Mouse (Mus musculus): ENCODE results near the gene Mrpl3. TPM values are rescaled to one million over a fixed set of nuclear protein-coding genes. Genes with fewer than 3 reads are reported as not detected.
A peak's percentile ranks its signal among the peaks of the same experiment; 100 is the strongest.

Gene Mrpl3
- 70.9 and 88.6 TPM in 2 replicates for polyA plus RNA-seq (2015; fragmentation: Nextera tagmentation; extraction: Ambion mirVana)

- peak within 1 kb of the TSS; percentile 92 for H3K9ac ChIP-seq (ENCODE audit: low read length)
- no peaks in the 10 kb centered on the region for H3K9me3 ChIP-seq (replicated peaks; ENCODE audit: control insufficient read depth, low read length)
- 1% methylated on average over 31 of the region's 31 CpGs for WGBS
- no peaks in the 10 kb centered on the region for H3K4me1 ChIP-seq (ENCODE audit: control insufficient read depth, insufficient read depth, low read length)
- H3K4me3 ChIP-seq (replicated peaks; ENCODE audit: low read length), result peak within 1 kb of the TSS; percentile 82
- H3K36me3 ChIP-seq (ENCODE audit: control insufficient read depth, insufficient read depth, low read length), result peaks cover 22% of the 10 kb centered on the region
- H3K4me2 ChIP-seq (ENCODE audit: low read depth, low read length), result peak within 1 kb of the TSS; percentile 55
- ATAC-seq (ENCODE audit: insufficient read depth, low FRiP score), result peak; percentile 78; the same call in 1 of the 2 replicates
- H3K27me3 ChIP-seq (ENCODE audit: control insufficient read depth, insufficient read depth, low read length), result no peaks in the 10 kb centered on the region
- H3K27ac ChIP-seq (ENCODE audit: low read length), result peak within 1 kb of the TSS; percentile 58; the same call in 1 of the 2 replicates
These were observed at the start of gene Mrpl3 for GRCm38 (mm10) chr9:105053147-105053557. TSS of gene Mrpl3 (plus strand) at chr9:105053239.

- Histone ChIP-seq H3K9ac (ENCODE audit: low read length) (no peak overlapping the region), H3K27ac (ENCODE audit: low read length) (no peak overlapping the region), H3K4me2 (ENCODE audit: low read depth, low read length) (no peak overlapping the region), H3K36me3 (ENCODE audit: control insufficient read depth, insufficient read depth, low read length) (no peaks in the 10 kb centered on the region), H3K9me3 (replicated peaks; ENCODE audit: control insufficient read depth, low read length) (no peaks in the 10 kb centered on the region), H3K4me3 (replicated peaks; ENCODE audit: low read length) (no peak overlapping the region), H3K4me1 (ENCODE audit: control insufficient read depth, insufficient read depth, low read length) (no peaks in the 10 kb centered on the region), H3K27me3 (ENCODE audit: control insufficient read depth, insufficient read depth, low read length) (no peaks in the 10 kb centered on the region)
- ATAC-seq (ENCODE audit: insufficient read depth, low FRiP score), result no peak
- 48% methylated on average over 2 of the region's 2 CpGs for WGBS
These were observed 42.3 kb upstream of the Mrpl3 start for GRCm38 (mm10) chr9:105010721-105011120.

GRCm38 (mm10) chr9:105018186-105018585 lies 34.9 kb upstream of the Mrpl3 start:
- Histone ChIP-seq H3K36me3 (ENCODE audit: control insufficient read depth, insufficient read depth, low read length) (no peaks in the 10 kb centered on the region), H3K9ac (ENCODE audit: low read length) (no peak overlapping the region), H3K27me3 (ENCODE audit: control insufficient read depth, insufficient read depth, low read length) (no peaks in the 10 kb centered on the region), H3K9me3 (replicated peaks; ENCODE audit: control insufficient read depth, low read length) (no peaks in the 10 kb centered on the region), H3K4me3 (replicated peaks; ENCODE audit: low read length) (no peak overlapping the region), H3K4me1 (ENCODE audit: control insufficient read depth, insufficient read depth, low read length) (no peaks in the 10 kb centered on the region), H3K27ac (ENCODE audit: low read length) (no peak overlapping the region), H3K4me2 (ENCODE audit: low read depth, low read length) (no peak overlapping the region)
- whole genome bisulfite sequencing, result 78% methylated on average over 7 of the region's 7 CpGs
- no peak for ATAC-seq (ENCODE audit: insufficient read depth, low FRiP score)

GRCm38 (mm10) chr9:105028311-105028710 lies 24.7 kb upstream of the Mrpl3 start:
- no peaks in the 10 kb centered on the region for H3K36me3 ChIP-seq (ENCODE audit: control insufficient read depth, insufficient read depth, low read length)
- H3K4me1 ChIP-seq (ENCODE audit: control insufficient read depth, insufficient read depth, low read length), result no peaks in the 10 kb centered on the region
- H3K4me2 ChIP-seq (ENCODE audit: low read depth, low read length), result no peak overlapping the region
- ATAC-seq (ENCODE audit: insufficient read depth, low FRiP score), result no peak
- no peaks in the 10 kb centered on the region for H3K27me3 ChIP-seq (ENCODE audit: control insufficient read depth, insufficient read depth, low read length)
- H3K27ac ChIP-seq (ENCODE audit: low read length), result no peak overlapping the region
- H3K4me3 ChIP-seq (replicated peaks; ENCODE audit: low read length), result no peak overlapping the region
- no peak overlapping the region for H3K9ac ChIP-seq (ENCODE audit: low read length)
- H3K9me3 ChIP-seq (replicated peaks; ENCODE audit: control insufficient read depth, low read length), result no peaks in the 10 kb centered on the region
- 69% methylated on average over 3 of the region's 3 CpGs for WGBS

- no peak overlapping the region for H3K4me2 ChIP-seq (ENCODE audit: low read depth, low read length)
- H3K27me3 ChIP-seq (ENCODE audit: control insufficient read depth, insufficient read depth, low read length), result no peaks in the 10 kb centered on the region
- no peak overlapping the region for H3K27ac ChIP-seq (ENCODE audit: low read length)
- no peak overlapping the region for H3K4me3 ChIP-seq (replicated peaks; ENCODE audit: low read length)
- WGBS, result 87% methylated on average over 9 of the region's 9 CpGs
- H3K36me3 ChIP-seq (ENCODE audit: control insufficient read depth, insufficient read depth, low read length), result no peaks in the 10 kb centered on the region
- no peaks in the 10 kb centered on the region for H3K4me1 ChIP-seq (ENCODE audit: control insufficient read depth, insufficient read depth, low read length)
- no peaks in the 10 kb centered on the region for H3K9me3 ChIP-seq (replicated peaks; ENCODE audit: control insufficient read depth, low read length)
- ATAC-seq (ENCODE audit: insufficient read depth, low FRiP score), result no peak
- no peak overlapping the region for H3K9ac ChIP-seq (ENCODE audit: low read length)
These were observed 20.5 kb upstream of the Mrpl3 start for GRCm38 (mm10) chr9:105032572-105032971.

GRCm38 (mm10) chr9:105033641-105034040 lies 19.4 kb upstream of the Mrpl3 start:
- H3K27ac ChIP-seq (ENCODE audit: low read length), result no peak overlapping the region
- no peak overlapping the region for H3K9ac ChIP-seq (ENCODE audit: low read length)
- no peak overlapping the region for H3K4me2 ChIP-seq (ENCODE audit: low read depth, low read length)
- H3K36me3 ChIP-seq (ENCODE audit: control insufficient read depth, insufficient read depth, low read length), result no peaks in the 10 kb centered on the region
- no peak overlapping the region for H3K4me3 ChIP-seq (replicated peaks; ENCODE audit: low read length)
- no peaks in the 10 kb centered on the region for H3K27me3 ChIP-seq (ENCODE audit: control insufficient read depth, insufficient read depth, low read length)
- H3K9me3 ChIP-seq (replicated peaks; ENCODE audit: control insufficient read depth, low read length), result no peaks in the 10 kb centered on the region
- ATAC-seq (ENCODE audit: insufficient read depth, low FRiP score), result no peak
- WGBS, result 88% methylated on average over 7 of the region's 7 CpGs
- H3K4me1 ChIP-seq (ENCODE audit: control insufficient read depth, insufficient read depth, low read length), result no peaks in the 10 kb centered on the region

- Histone ChIP-seq H3K9ac (ENCODE audit: low read length) (no peak overlapping the region), H3K27ac (ENCODE audit: low read length) (no peak overlapping the region), H3K4me2 (ENCODE audit: low read depth, low read length) (no peak overlapping the region), H3K4me1 (ENCODE audit: control insufficient read depth, insufficient read depth, low read length) (no peaks in the 10 kb centered on the region), H3K27me3 (ENCODE audit: control insufficient read depth, insufficient read depth, low read length) (no peaks in the 10 kb centered on the region), H3K4me3 (replicated peaks; ENCODE audit: low read length) (no peak overlapping the region), H3K9me3 (replicated peaks; ENCODE audit: control insufficient read depth, low read length) (no peaks in the 10 kb centered on the region), H3K36me3 (ENCODE audit: control insufficient read depth, insufficient read depth, low read length) (no peaks in the 10 kb centered on the region)
- ATAC-seq (ENCODE audit: insufficient read depth, low FRiP score), result no peak
- 74% methylated on average over 3 of the region's 3 CpGs for WGBS
These were observed 15.2 kb upstream of the Mrpl3 start for GRCm38 (mm10) chr9:105037847-105038246.

- WGBS, result 62% methylated on average over 7 of the region's 7 CpGs
- no peak overlapping the region for H3K9ac ChIP-seq (ENCODE audit: low read length)
- no peak overlapping the region for H3K4me3 ChIP-seq (replicated peaks; ENCODE audit: low read length)
- H3K27me3 ChIP-seq (ENCODE audit: control insufficient read depth, insufficient read depth, low read length), result no peaks in the 10 kb centered on the region
- H3K9me3 ChIP-seq (replicated peaks; ENCODE audit: control insufficient read depth, low read length), result no peaks in the 10 kb centered on the region
- no peak overlapping the region for H3K27ac ChIP-seq (ENCODE audit: low read length)
- H3K4me2 ChIP-seq (ENCODE audit: low read depth, low read length), result no peak overlapping the region
- ATAC-seq (ENCODE audit: insufficient read depth, low FRiP score), result no peak
- no peaks in the 10 kb centered on the region for H3K36me3 ChIP-seq (ENCODE audit: control insufficient read depth, insufficient read depth, low read length)
- no peaks in the 10 kb centered on the region for H3K4me1 ChIP-seq (ENCODE audit: control insufficient read depth, insufficient read depth, low read length)
These were observed 7.0 kb upstream of the Mrpl3 start for GRCm38 (mm10) chr9:105046014-105046413.

GRCm38 (mm10) chr9:105048351-105048750 lies 4.7 kb upstream of the Mrpl3 start:
- H3K27me3 ChIP-seq (ENCODE audit: control insufficient read depth, insufficient read depth, low read length), result no peaks in the 10 kb centered on the region
- no peaks in the 10 kb centered on the region for H3K36me3 ChIP-seq (ENCODE audit: control insufficient read depth, insufficient read depth, low read length)
- no peaks in the 10 kb centered on the region for H3K9me3 ChIP-seq (replicated peaks; ENCODE audit: control insufficient read depth, low read length)
- no peak for ATAC-seq (ENCODE audit: insufficient read depth, low FRiP score)
- H3K4me1 ChIP-seq (ENCODE audit: control insufficient read depth, insufficient read depth, low read length), result no peaks in the 10 kb centered on the region
- no peak overlapping the region for H3K4me2 ChIP-seq (ENCODE audit: low read depth, low read length)
- H3K4me3 ChIP-seq (replicated peaks; ENCODE audit: low read length), result no peak overlapping the region
- H3K27ac ChIP-seq (ENCODE audit: low read length), result no peak overlapping the region
- H3K9ac ChIP-seq (ENCODE audit: low read length), result no peak overlapping the region
- 67% methylated on average over 10 of the region's 10 CpGs for whole genome bisulfite sequencing

GRCm38 (mm10) chr9:105049636-105050035 lies 3.4 kb upstream of the Mrpl3 start:
- no peak for ATAC-seq (ENCODE audit: insufficient read depth, low FRiP score)
- Histone ChIP-seq H3K9me3 (replicated peaks; ENCODE audit: control insufficient read depth, low read length) (no peaks in the 10 kb centered on the region), H3K27me3 (ENCODE audit: control insufficient read depth, insufficient read depth, low read length) (no peaks in the 10 kb centered on the region), H3K9ac (ENCODE audit: low read length) (no peak overlapping the region), H3K27ac (ENCODE audit: low read length) (no peak overlapping the region), H3K4me2 (ENCODE audit: low read depth, low read length) (no peak overlapping the region), H3K4me3 (replicated peaks; ENCODE audit: low read length) (no peak overlapping the region), H3K36me3 (ENCODE audit: control insufficient read depth, insufficient read depth, low read length) (no peaks in the 10 kb centered on the region), H3K4me1 (ENCODE audit: control insufficient read depth, insufficient read depth, low read length) (no peaks in the 10 kb centered on the region)
- 33% methylated on average over 2 of the region's 2 CpGs for WGBS

All from stomach, embryonic 16.5 days (tissue).